Mouse (Mus musculus): ENCODE measurements around the gene Mydgf. TPM values are rescaled to one million over a fixed set of nuclear protein-coding genes. Genes with fewer than 3 reads are reported as not detected.
A peak's percentile ranks its signal among the peaks of the same experiment; 100 is the strongest.

Mydgf gene
- polyA plus RNA-seq, 1 experiment from 2014 or later = 111 TPM

- 95% methylated on average over 3 of the region's 3 CpGs for WGBS
- Histone ChIP-seq H3K27me3 (replicated peaks; ENCODE audit: control insufficient read depth, insufficient read depth, low read length) (no peaks in the 10 kb centered on the region), H3K4me1 (replicated peaks; ENCODE audit: control insufficient read depth, insufficient read depth, low read length) (no peaks in the 10 kb centered on the region), H3K4me2 (ENCODE audit: low read length) (no peak overlapping the region), H3K36me3 (ENCODE audit: control insufficient read depth, insufficient read depth, low read length) (peaks cover 53% of the 10 kb centered on the region), H3K9ac (ENCODE audit: low read length) (no peak overlapping the region), H3K27ac (ENCODE audit: low read depth) (no peak overlapping the region), H3K9me3 (ENCODE audit: control insufficient read depth, low read length) (no peaks in the 10 kb centered on the region), H3K4me3 (ENCODE audit: low read depth, low read length) (no peak overlapping the region)
- DNase-seq (ENCODE audit: low spot score) (no peak), ATAC-seq (replicated peaks; ENCODE audit: low FRiP score, low TSS enrichment, low read depth) (no peak)
These were observed 8.3 kb downstream of the Mydgf start for GRCm38 (mm10) chr17:56175416-56175815.

- Histone ChIP-seq H3K36me3 (ENCODE audit: control insufficient read depth, insufficient read depth, low read length) (peaks cover 35% of the 10 kb centered on the region), H3K9ac (ENCODE audit: low read length) (no peak overlapping the region), H3K27ac (ENCODE audit: low read depth) (no peak overlapping the region), H3K4me2 (ENCODE audit: low read length) (no peak overlapping the region), H3K27me3 (replicated peaks; ENCODE audit: control insufficient read depth, insufficient read depth, low read length) (no peaks in the 10 kb centered on the region), H3K9me3 (ENCODE audit: control insufficient read depth, low read length) (no peaks in the 10 kb centered on the region), H3K4me1 (replicated peaks; ENCODE audit: control insufficient read depth, insufficient read depth, low read length) (no peaks in the 10 kb centered on the region; the same call in 1 of the 2 replicates), H3K4me3 (ENCODE audit: low read depth, low read length) (no peak overlapping the region)
- DNase-seq (ENCODE audit: low spot score) = no peak
- ATAC-seq (replicated peaks; ENCODE audit: low FRiP score, low TSS enrichment, low read depth) = no peak
- WGBS = 51% methylated on average over 10 of the region's 10 CpGs
These were observed 10.2 kb downstream of the Mydgf start for GRCm38 (mm10) chr17:56173401-56174046.

DNA sequence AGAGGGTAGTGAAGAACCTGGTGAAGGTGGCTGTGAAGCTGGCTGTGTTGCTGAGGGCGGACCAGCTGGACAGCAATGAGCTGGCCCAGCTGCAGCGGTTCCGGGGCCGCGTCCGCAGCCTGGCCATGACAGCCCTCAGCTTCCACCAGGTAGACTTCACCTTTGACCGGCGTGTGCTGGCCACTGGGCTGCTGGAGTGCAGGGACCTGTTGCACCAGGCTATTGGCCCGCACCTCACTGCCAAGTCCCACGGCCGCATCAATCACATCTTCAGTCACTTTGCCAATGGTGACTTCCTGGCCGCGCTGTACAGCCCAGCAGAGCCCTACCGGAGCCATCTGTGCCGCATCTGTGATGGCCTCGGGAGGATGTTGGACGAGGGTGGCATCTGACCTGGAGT lies 11.8 kb downstream of the Mydgf start:
- no peak overlapping the region for H3K9ac ChIP-seq (ENCODE audit: low read length)
- peaks cover 20% of the 10 kb centered on the region for H3K36me3 ChIP-seq (ENCODE audit: control insufficient read depth, insufficient read depth, low read length)
- no peak overlapping the region for H3K27ac ChIP-seq (ENCODE audit: low read depth)
- H3K27me3 ChIP-seq (replicated peaks; ENCODE audit: control insufficient read depth, insufficient read depth, low read length) = no peaks in the 10 kb centered on the region
- no peak overlapping the region for H3K4me3 ChIP-seq (ENCODE audit: low read depth, low read length)
- WGBS = 88% methylated on average over 17 of the region's 17 CpGs
- ATAC-seq (replicated peaks; ENCODE audit: low FRiP score, low TSS enrichment, low read depth) (no peak), DNase-seq (ENCODE audit: low spot score) (no peak)
- H3K4me2 ChIP-seq (ENCODE audit: low read length) = no peak overlapping the region
- no peaks in the 10 kb centered on the region; the same call in 1 of the 2 replicates for H3K4me1 ChIP-seq (replicated peaks; ENCODE audit: control insufficient read depth, insufficient read depth, low read length)
- no peaks in the 10 kb centered on the region for H3K9me3 ChIP-seq (ENCODE audit: control insufficient read depth, low read length)

- Histone ChIP-seq H3K36me3 (ENCODE audit: control insufficient read depth, insufficient read depth, low read length) (peaks cover 16% of the 10 kb centered on the region), H3K9me3 (ENCODE audit: control insufficient read depth, low read length) (no peaks in the 10 kb centered on the region), H3K4me1 (replicated peaks; ENCODE audit: control insufficient read depth, insufficient read depth, low read length) (no peaks in the 10 kb centered on the region; the same call in 1 of the 2 replicates), H3K27ac (ENCODE audit: low read depth) (no peak overlapping the region), H3K4me3 (ENCODE audit: low read depth, low read length) (no peak overlapping the region), H3K27me3 (replicated peaks; ENCODE audit: control insufficient read depth, insufficient read depth, low read length) (no peaks in the 10 kb centered on the region), H3K9ac (ENCODE audit: low read length) (no peak overlapping the region), H3K4me2 (ENCODE audit: low read length) (no peak overlapping the region)
- 76% methylated on average over 9 of the region's 9 CpGs for WGBS
- DNase-seq (ENCODE audit: low spot score) = no peak
- ATAC-seq (replicated peaks; ENCODE audit: low FRiP score, low TSS enrichment, low read depth) = no peak
These were observed 12.3 kb downstream of the Mydgf start for GRCm38 (mm10) chr17:56171456-56171855.

DNA sequence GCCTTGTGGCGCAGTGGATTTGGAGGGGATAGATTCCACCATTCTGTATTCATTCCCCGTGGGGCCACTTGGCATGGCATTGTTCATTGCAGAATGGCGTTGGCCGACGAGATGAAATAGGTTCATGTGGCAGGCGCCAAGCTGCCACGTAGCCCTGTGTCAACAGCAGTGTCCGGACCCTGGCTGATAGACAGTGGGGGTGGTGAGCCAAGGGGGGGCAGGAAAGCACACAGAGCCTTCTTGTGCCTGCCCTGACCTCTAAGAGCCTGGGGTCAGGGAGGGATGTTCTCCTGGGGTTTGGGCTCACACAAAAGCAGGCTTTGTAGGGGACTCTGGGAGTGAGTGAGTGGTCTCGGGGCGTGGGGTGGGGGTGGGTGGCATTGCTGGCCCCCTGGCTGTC lies 13.1 kb downstream of the Mydgf start:
- H3K9ac ChIP-seq (ENCODE audit: low read length) = no peak overlapping the region
- no peaks in the 10 kb centered on the region for H3K9me3 ChIP-seq (ENCODE audit: control insufficient read depth, low read length)
- no peak overlapping the region for H3K4me2 ChIP-seq (ENCODE audit: low read length)
- DNase-seq (ENCODE audit: low spot score) (no peak), ATAC-seq (replicated peaks; ENCODE audit: low FRiP score, low TSS enrichment, low read depth) (no peak)
- 69% methylated on average over 10 of the region's 10 CpGs for WGBS
- peaks cover under 1% of the 10 kb centered on the region; the same call in 1 of the 2 replicates for H3K4me1 ChIP-seq (replicated peaks; ENCODE audit: control insufficient read depth, insufficient read depth, low read length)
- peak overlapping the region; percentile 3; the same call in 1 of the 2 replicates for H3K27ac ChIP-seq (ENCODE audit: low read depth)
- H3K4me3 ChIP-seq (ENCODE audit: low read depth, low read length) = no peak overlapping the region
- peaks cover 8% of the 10 kb centered on the region; the same call in 1 of the 2 replicates for H3K36me3 ChIP-seq (ENCODE audit: control insufficient read depth, insufficient read depth, low read length)
- no peaks in the 10 kb centered on the region for H3K27me3 ChIP-seq (replicated peaks; ENCODE audit: control insufficient read depth, insufficient read depth, low read length)

- H3K9me3 ChIP-seq (ENCODE audit: control insufficient read depth, low read length) = no peaks in the 10 kb centered on the region
- no peak for ATAC-seq (replicated peaks; ENCODE audit: low FRiP score, low TSS enrichment, low read depth)
- H3K27me3 ChIP-seq (replicated peaks; ENCODE audit: control insufficient read depth, insufficient read depth, low read length) = no peaks in the 10 kb centered on the region
- peak overlapping the region; percentile 3; the same call in 1 of the 2 replicates for H3K27ac ChIP-seq (ENCODE audit: low read depth)
- WGBS = 61% methylated on average over 6 of the region's 6 CpGs
- no peak overlapping the region for H3K4me3 ChIP-seq (ENCODE audit: low read depth, low read length)
- H3K4me2 ChIP-seq (ENCODE audit: low read length) = no peak overlapping the region
- H3K4me1 ChIP-seq (replicated peaks; ENCODE audit: control insufficient read depth, insufficient read depth, low read length) = peaks cover 3% of the 10 kb centered on the region; the same call in 1 of the 2 replicates
- peaks cover 2% of the 10 kb centered on the region; the same call in 1 of the 2 replicates for H3K36me3 ChIP-seq (ENCODE audit: control insufficient read depth, insufficient read depth, low read length)
- no peak for DNase-seq (ENCODE audit: low spot score)
- no peak overlapping the region for H3K9ac ChIP-seq (ENCODE audit: low read length)
These were observed 13.9 kb downstream of the Mydgf start for GRCm38 (mm10) chr17:56169830-56170229.

DNA sequence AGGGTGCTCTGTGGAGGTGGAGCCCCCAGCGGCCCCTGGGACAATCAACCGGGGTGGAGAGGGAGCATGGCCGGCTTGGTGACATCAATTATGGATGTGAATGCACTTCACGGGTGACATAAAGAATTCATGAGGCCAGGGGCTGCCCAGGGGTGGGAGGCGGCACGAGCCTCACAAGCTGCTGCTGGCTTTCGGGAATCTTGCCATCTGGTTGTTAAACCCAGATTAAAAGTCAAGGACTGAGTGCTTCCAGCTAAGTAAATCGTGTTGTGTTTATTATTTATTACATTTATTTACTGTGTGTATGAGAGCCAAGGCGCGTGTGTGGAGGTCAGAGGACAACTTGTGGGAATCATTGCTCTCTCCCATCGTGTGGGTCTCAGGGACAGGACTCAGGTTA lies 18.0 kb downstream of the Mydgf start:
- WGBS = 60% methylated on average over 11 of the region's 11 CpGs
- DNase-seq (ENCODE audit: low spot score) = no peak
- H3K36me3 ChIP-seq (ENCODE audit: control insufficient read depth, insufficient read depth, low read length) = no peaks in the 10 kb centered on the region
- H3K9ac ChIP-seq (ENCODE audit: low read length) = no peak overlapping the region
- no peak overlapping the region for H3K4me2 ChIP-seq (ENCODE audit: low read length)
- no peaks in the 10 kb centered on the region for H3K9me3 ChIP-seq (ENCODE audit: control insufficient read depth, low read length)
- ATAC-seq (replicated peaks; ENCODE audit: low FRiP score, low TSS enrichment, low read depth) = no peak
- no peak overlapping the region for H3K27ac ChIP-seq (ENCODE audit: low read depth)
- no peaks in the 10 kb centered on the region for H3K27me3 ChIP-seq (replicated peaks; ENCODE audit: control insufficient read depth, insufficient read depth, low read length)
- no peak overlapping the region for H3K4me3 ChIP-seq (ENCODE audit: low read depth, low read length)
- H3K4me1 ChIP-seq (replicated peaks; ENCODE audit: control insufficient read depth, insufficient read depth, low read length) = peaks cover 13% of the 10 kb centered on the region

GRCm38 (mm10) chr17:56164510-56164909 lies 19.2 kb downstream of the Mydgf start:
- Histone ChIP-seq H3K4me3 (ENCODE audit: low read depth, low read length) (no peak overlapping the region), H3K4me2 (ENCODE audit: low read length) (0 out of 2 replicates have a peak overlapping the region, but pooled peaks have one; percentile 69), H3K4me1 (replicated peaks; ENCODE audit: control insufficient read depth, insufficient read depth, low read length) (peaks cover 13% of the 10 kb centered on the region), H3K9ac (ENCODE audit: low read length) (no peak overlapping the region), H3K36me3 (ENCODE audit: control insufficient read depth, insufficient read depth, low read length) (no peaks in the 10 kb centered on the region), H3K27me3 (replicated peaks; ENCODE audit: control insufficient read depth, insufficient read depth, low read length) (no peaks in the 10 kb centered on the region), H3K9me3 (ENCODE audit: control insufficient read depth, low read length) (no peaks in the 10 kb centered on the region), H3K27ac (ENCODE audit: low read depth) (no peak overlapping the region)
- no peak for ATAC-seq (replicated peaks; ENCODE audit: low FRiP score, low TSS enrichment, low read depth)
- no peak for DNase-seq (ENCODE audit: low spot score)
- 78% methylated on average over 3 of the region's 3 CpGs for WGBS

GRCm38 (mm10) chr17:56163523-56164102 lies 20.1 kb downstream of the Mydgf start:
- ATAC-seq (replicated peaks; ENCODE audit: low FRiP score, low TSS enrichment, low read depth) (no peak), DNase-seq (ENCODE audit: low spot score) (no peak)
- Histone ChIP-seq H3K9ac (ENCODE audit: low read length) (no peak overlapping the region), H3K4me2 (ENCODE audit: low read length) (peak overlapping the region; percentile 69), H3K36me3 (ENCODE audit: control insufficient read depth, insufficient read depth, low read length) (no peaks in the 10 kb centered on the region), H3K4me3 (ENCODE audit: low read depth, low read length) (peak overlapping the region; percentile 46; the same call in 1 of the 2 replicates), H3K27ac (ENCODE audit: low read depth) (no peak overlapping the region), H3K9me3 (ENCODE audit: control insufficient read depth, low read length) (no peaks in the 10 kb centered on the region), H3K27me3 (replicated peaks; ENCODE audit: control insufficient read depth, insufficient read depth, low read length) (no peaks in the 10 kb centered on the region), H3K4me1 (replicated peaks; ENCODE audit: control insufficient read depth, insufficient read depth, low read length) (peaks cover 13% of the 10 kb centered on the region)
- WGBS = 69% methylated on average over 6 of the region's 6 CpGs

All from intestine, embryonic 14.5 days (tissue).